Mouse (Mus musculus) forebrain, embryonic 11.5 days (tissue): ENCODE data around the gene Htra2. TPM values are rescaled to one million over a fixed set of nuclear protein-coding genes. Genes with fewer than 3 reads are reported as not detected.

Experiments used
- ATAC-seq: fragments of 200-750 bp; cut with Nextera tagmentation; replicated peaks from 2 replicates; pipeline ENCODE4 v1.8.0; 2017; ENCODE audit warnings: moderate TSS enrichment; ENCODE audit not compliant: low FRiP score
- DNase-seq: peaks from one replicate; pipeline ENCODE4 v3.0.0-alpha.2; 2017; ENCODE audit warnings: low spot score
- H3K27ac ChIP-seq: fragments of 300-500 bp; sonication (generic); 2 replicates; pipeline ENCODE4 v1.5.1; 2014; ENCODE audit warnings: low read depth, low read length
- H3K27me3 ChIP-seq: fragments of 300-500 bp; sonication (generic); 2 replicates; pipeline ENCODE4 v1.6.1; 2014; ENCODE audit warnings: mild to moderate bottlenecking, low read length, mixed read lengths; ENCODE audit not compliant: control insufficient read depth, insufficient read depth
- H3K36me3 ChIP-seq: fragments of 300-500 bp; sonication (generic); 2 replicates; pipeline ENCODE4 v1.6.1; 2014; ENCODE audit warnings: mild to moderate bottlenecking, low read length, moderate library complexity, mixed read lengths; ENCODE audit not compliant: control insufficient read depth, insufficient read depth
- H3K4me1 ChIP-seq: fragments of 300-500 bp; sonication (generic); replicated peaks from 2 replicates; pipeline ENCODE4 v1.6.1; 2014; ENCODE audit warnings: low read length, mixed read lengths; ENCODE audit not compliant: control insufficient read depth, insufficient read depth
- H3K4me2 ChIP-seq: fragments of 300-500 bp; sonication (generic); 2 replicates; pipeline ENCODE4 v1.6.1; 2014; ENCODE audit warnings: low read depth, mild to moderate bottlenecking, low read length, moderate library complexity, mixed read lengths; ENCODE audit not compliant: severe bottlenecking
- H3K4me3 ChIP-seq: fragments of 300-500 bp; sonication (generic); 2 replicates; pipeline ENCODE4 v1.5.1; 2014; ENCODE audit warnings: low read depth, low read length
- H3K9ac ChIP-seq: fragments of 300-500 bp; sonication (generic); 2 replicates; pipeline ENCODE4 v1.6.1; 2014; ENCODE audit warnings: low read length
- H3K9me3 ChIP-seq: fragments of 300-500 bp; sonication (generic); 2 replicates; pipeline ENCODE4 v1.6.1; 2016; ENCODE audit warnings: low read length, mixed read lengths; ENCODE audit not compliant: control insufficient read depth
- WGBS: fragments of 180-500 bp; shearing (Covaris S2); extraction: QIAGEN DNeasy Blood & Tissue Kit; methylation state at CpG from one replicate; pipeline ENCODE4 v1.1.7; 2014; 5-methylcytosine and 5-hydroxymethylcytosine counted together
- polyA plus RNA-seq: library from polyadenylated mRNA; unstranded; fragments of >200 nt; fragmentation: Nextera tagmentation; extraction: Ambion mirVana; gene quantifications from 2 replicates; pipeline ENCODE4 v1.2.1, GENCODE M21; 2014

The Htra2 gene
- polyA plus RNA-seq, 1 experiment from 2014 or later = 30.1 TPM

GRCm38 (mm10) chr6:83077630-83078323 lies 22.7 kb upstream of the Htra2 start, which contains the start of gene Pcgf1:
Gene Pcgf1 (plus strand): TSS chr6:83077869.
- DNase-seq (no peak), ATAC-seq (peak; percentile 84)
- under 1% methylated on average over 52 of the region's 54 CpGs for WGBS
- H3K27ac ChIP-seq = peak within 1 kb of the TSS; percentile 77
- H3K9ac ChIP-seq = peak within 1 kb of the TSS; percentile 78
- H3K27me3 ChIP-seq = peaks cover 31% of the 10 kb centered on the region
- peak within 1 kb of the TSS; percentile 99 for H3K4me2 ChIP-seq
- peaks cover 5% of the 10 kb centered on the region; the same call in 1 of the 2 replicates for H3K4me1 ChIP-seq
- H3K4me3 ChIP-seq = peak within 1 kb of the TSS; percentile 71
- no peaks in the 10 kb centered on the region for H3K9me3 ChIP-seq
- peaks cover 3% of the 10 kb centered on the region; the same call in 1 of the 2 replicates for H3K36me3 ChIP-seq

GRCm38 (mm10) chr6:83074979-83075378 lies 19.9 kb upstream of the Htra2 start:
- Histone ChIP-seq H3K4me1 (peaks cover 10% of the 10 kb centered on the region; the same call in 1 of the 2 replicates), H3K36me3 (no peaks in the 10 kb centered on the region), H3K27ac (no peak overlapping the region), H3K9me3 (no peaks in the 10 kb centered on the region), H3K4me2 (no peak overlapping the region), H3K9ac (no peak overlapping the region), H3K4me3 (no peak overlapping the region), H3K27me3 (peaks cover 56% of the 10 kb centered on the region)
- ATAC-seq (no peak), DNase-seq (peak; percentile 48)
- WGBS = 15% methylated on average over 2 of the region's 2 CpGs

GRCm38 (mm10) chr6:83071220-83071619 lies 16.1 kb upstream of the Htra2 start:
- no peak overlapping the region for H3K9ac ChIP-seq
- no peak for DNase-seq
- H3K36me3 ChIP-seq = no peaks in the 10 kb centered on the region
- ATAC-seq = 0 out of 2 replicates have a peak, but pooled peaks have one; percentile 22
- H3K27ac ChIP-seq = no peak overlapping the region
- H3K27me3 ChIP-seq = peaks cover 88% of the 10 kb centered on the region
- no peak overlapping the region for H3K4me3 ChIP-seq
- 2% methylated on average over 23 of the region's 24 CpGs for WGBS
- peaks cover 14% of the 10 kb centered on the region; the same call in 1 of the 2 replicates for H3K4me1 ChIP-seq
- no peaks in the 10 kb centered on the region for H3K9me3 ChIP-seq
- H3K4me2 ChIP-seq = no peak overlapping the region

GRCm38 (mm10) chr6:83070311-83071219 lies 15.5 kb upstream of the Htra2 start:
- Histone ChIP-seq H3K4me2 (peak overlapping the region; percentile 24), H3K36me3 (no peaks in the 10 kb centered on the region), H3K9ac (no peak overlapping the region), H3K27me3 (peaks cover 89% of the 10 kb centered on the region), H3K9me3 (no peaks in the 10 kb centered on the region), H3K27ac (no peak overlapping the region), H3K4me1 (peaks cover 14% of the 10 kb centered on the region; the same call in 1 of the 2 replicates), H3K4me3 (peak overlapping the region; percentile 6; the same call in 1 of the 2 replicates)
- peak; percentile 77 for DNase-seq
- under 1% methylated on average over 58 of the region's 58 CpGs for WGBS
- peak; percentile 42; the same call in 1 of the 2 replicates for ATAC-seq

- Histone ChIP-seq H3K27ac (no peak within 1 kb of the TSS), H3K36me3 (no peaks in the 10 kb centered on the region), H3K27me3 (peaks cover 92% of the 10 kb centered on the region), H3K4me3 (peak within 1 kb of the TSS; percentile 6; the same call in 1 of the 2 replicates), H3K9me3 (no peaks in the 10 kb centered on the region), H3K4me2 (peak within 1 kb of the TSS; percentile 24), H3K9ac (no peak within 1 kb of the TSS), H3K4me1 (peaks cover 14% of the 10 kb centered on the region; the same call in 1 of the 2 replicates)
- 0% methylated on average over 10 of the region's 10 CpGs for WGBS
- ATAC-seq = no peak
- no peak for DNase-seq
These were observed 15.0 kb upstream of the Htra2 start, which contains the start of gene Tlx2 for GRCm38 (mm10) chr6:83070247-83070310. Gene Tlx2 (minus strand): TSS chr6:83070293.

GRCm38 (mm10) chr6:83069488-83070246 lies 14.6 kb upstream of the Htra2 start:
- Histone ChIP-seq H3K4me1 (peaks cover 14% of the 10 kb centered on the region; the same call in 1 of the 2 replicates), H3K4me2 (peak overlapping the region; percentile 24), H3K27ac (no peak overlapping the region), H3K27me3 (peaks cover 96% of the 10 kb centered on the region), H3K9ac (no peak overlapping the region), H3K4me3 (peak overlapping the region; percentile 6; the same call in 1 of the 2 replicates), H3K9me3 (no peaks in the 10 kb centered on the region), H3K36me3 (no peaks in the 10 kb centered on the region)
- DNase-seq = peak; percentile 70
- WGBS = under 1% methylated on average over 69 of the region's 69 CpGs
- ATAC-seq = peak; percentile 32; the same call in 1 of the 2 replicates

GRCm38 (mm10) chr6:83068706-83069487 lies 13.8 kb upstream of the Htra2 start:
- ATAC-seq (no peak), DNase-seq (peak; percentile 64)
- H3K9me3 ChIP-seq = no peaks in the 10 kb centered on the region
- no peaks in the 10 kb centered on the region for H3K36me3 ChIP-seq
- peaks cover 96% of the 10 kb centered on the region for H3K27me3 ChIP-seq
- H3K9ac ChIP-seq = no peak overlapping the region
- H3K4me2 ChIP-seq = peak overlapping the region; percentile 27; the same call in 1 of the 2 replicates
- H3K4me1 ChIP-seq = peaks cover 14% of the 10 kb centered on the region; the same call in 1 of the 2 replicates
- no peak overlapping the region for H3K27ac ChIP-seq
- WGBS = under 1% methylated on average over 81 of the region's 81 CpGs
- H3K4me3 ChIP-seq = no peak overlapping the region
